Mouse (Mus musculus): ENCODE data around the gene Brsk1. TPM values are rescaled to one million over a fixed set of nuclear protein-coding genes. Genes with fewer than 3 reads are reported as not detected.

Gene Brsk1
- total and polyA plus RNA-seq, 3 experiments = 0.44 TPM; not detected in 2

DNA sequence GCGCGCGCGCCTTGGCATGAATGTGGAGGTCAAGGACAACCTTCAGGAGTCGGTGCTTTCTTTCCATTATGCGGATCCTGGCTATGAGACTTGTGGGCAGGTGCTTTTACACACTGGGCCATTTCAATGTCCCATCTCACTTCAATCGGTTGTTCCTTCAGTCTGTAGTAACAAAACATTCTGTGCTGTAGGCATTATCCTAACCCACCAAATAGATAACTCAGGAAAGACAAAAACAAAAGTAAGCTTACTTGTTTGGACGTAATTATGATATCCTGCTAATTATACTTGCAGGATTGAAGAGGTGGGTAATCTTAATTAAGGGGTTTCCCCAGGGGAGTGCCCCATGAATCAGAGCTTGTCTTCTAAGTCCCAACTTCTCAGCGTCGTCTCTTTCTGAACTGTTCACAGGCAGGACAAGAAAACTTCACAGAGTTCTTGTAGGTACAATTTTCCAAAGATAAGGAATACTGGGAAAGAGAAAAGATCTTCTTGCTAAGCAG lies 48.7 kb downstream of the Brsk1 start:
- Histone ChIP-seq H3K36me3 (replicated peaks) (peaks cover 25% of the 10 kb centered on the region), H3K4me3 (ENCODE audit: low read depth, low read length) (peak overlapping the region; percentile 66), H3K27me3 (ENCODE audit: insufficient read depth, low read length) (peaks cover 4% of the 10 kb centered on the region; the same call in 1 of the 2 replicates), H3K9me3 (replicated peaks) (no peaks in the 10 kb centered on the region), H3K4me1 (ENCODE audit: insufficient read depth, low read depth, low read length) (peaks cover 47% of the 10 kb centered on the region)
- TF ChIP-seq GATA2 (IDR thresholded peaks at IDR 0.05; ENCODE audit: borderline replicate concordance, low read depth, low read length) (no peak), TAL1 (conservative IDR thresholded peaks at IDR 0.05; ENCODE audit: low read depth, low read length) (no peak), POLR2AphosphoS5 (IDR thresholded peaks at IDR 0.05; ENCODE audit: insufficient replicate concordance, low read depth, low read length) (no peak), CTCF (IDR thresholded peaks at IDR 0.05; ENCODE audit: low read depth, low read length) (no peak), GATA1 (IDR thresholded peaks at IDR 0.05; ENCODE audit: borderline replicate concordance, low read length) (no peak)
- DNase-seq (ENCODE audit: low spot score) = no peak
- ATAC-seq (ENCODE audit: extremely low read depth, insufficient number of reproducible peaks, low FRiP score, poor library complexity, severe bottlenecking) = no peak

DNA sequence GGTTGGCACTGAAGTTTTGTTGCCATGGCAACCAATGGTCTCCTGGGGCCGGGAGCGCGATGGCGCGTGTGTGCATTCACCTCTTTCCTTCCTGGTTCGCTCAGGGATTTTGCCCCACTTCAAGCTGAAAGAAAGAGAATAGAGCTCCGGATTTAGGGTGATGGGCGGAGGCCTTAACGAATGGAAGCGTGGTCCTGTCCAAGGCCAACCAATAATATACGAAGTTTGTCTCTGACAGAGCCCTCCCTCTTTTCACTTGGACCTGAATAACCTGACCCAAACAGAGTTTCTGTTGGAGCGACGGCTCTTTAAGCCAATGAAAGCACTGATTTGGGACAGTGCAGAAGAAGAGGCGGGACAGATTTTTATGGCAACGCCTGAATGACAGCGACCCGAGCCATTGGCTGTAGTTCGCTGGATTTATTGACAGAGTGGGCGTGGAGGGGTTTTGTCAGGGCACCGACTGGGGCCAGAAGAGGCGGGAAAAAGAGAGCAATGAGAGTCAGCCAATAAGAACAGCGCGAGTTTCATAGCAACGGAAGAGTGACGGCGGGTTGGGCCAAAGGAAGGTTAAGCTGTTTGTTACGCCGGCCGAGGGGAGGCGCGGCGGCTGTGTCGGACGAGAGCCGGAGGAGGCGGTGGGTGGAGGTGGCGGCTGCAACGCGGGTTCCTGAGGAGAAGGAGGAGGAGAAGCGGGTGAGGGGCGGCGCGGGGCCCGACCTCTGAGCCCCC lies 49.3 kb downstream of the Brsk1 start, which contains the start of gene Kmt5c:
Kmt5c (plus strand) TSS at position 572 of the 732 bp plus-strand sequence.
- no peaks in the 10 kb centered on the region for H3K9me3 ChIP-seq (replicated peaks)
- ATAC-seq (ENCODE audit: extremely low read depth, insufficient number of reproducible peaks, low FRiP score, poor library complexity, severe bottlenecking) (peak; percentile 84), DNase-seq (ENCODE audit: low spot score) (peak; percentile 93)
- H3K27me3 ChIP-seq (ENCODE audit: insufficient read depth, low read length) = peaks cover 4% of the 10 kb centered on the region; the same call in 1 of the 2 replicates
- peak within 1 kb of the TSS; percentile 80 for H3K4me3 ChIP-seq (ENCODE audit: low read depth, low read length)
- TF ChIP-seq CTCF (IDR thresholded peaks at IDR 0.05; ENCODE audit: low read depth, low read length) (no peak), GATA1 (IDR thresholded peaks at IDR 0.05; ENCODE audit: borderline replicate concordance, low read length) (no peak)
- H3K36me3 ChIP-seq (replicated peaks) = peaks cover 31% of the 10 kb centered on the region
- peaks cover 53% of the 10 kb centered on the region for H3K4me1 ChIP-seq (ENCODE audit: insufficient read depth, low read depth, low read length)

DNA sequence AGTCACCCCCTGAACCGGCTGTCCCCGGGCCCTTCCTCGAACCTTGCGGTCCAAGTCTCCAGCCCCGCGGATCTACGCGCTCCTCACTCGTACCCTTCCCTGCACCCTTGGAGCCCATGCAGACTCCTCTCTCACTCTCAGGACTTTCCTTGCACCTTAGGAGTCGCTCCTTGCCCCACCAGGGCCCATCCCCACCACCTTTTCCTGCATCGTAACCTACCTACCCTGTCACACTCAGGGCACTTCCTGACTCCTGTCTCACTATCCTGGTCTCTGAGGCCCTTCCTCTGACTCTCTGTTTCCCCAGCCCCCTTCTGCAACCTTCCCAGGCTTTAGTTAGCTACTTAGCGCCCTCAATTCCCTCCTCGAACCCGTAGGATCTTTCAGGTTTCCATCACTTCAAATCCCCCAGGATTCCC lies 49.9 kb downstream of the Brsk1 start:
- DNase-seq (ENCODE audit: low spot score) = no peak

DNA sequence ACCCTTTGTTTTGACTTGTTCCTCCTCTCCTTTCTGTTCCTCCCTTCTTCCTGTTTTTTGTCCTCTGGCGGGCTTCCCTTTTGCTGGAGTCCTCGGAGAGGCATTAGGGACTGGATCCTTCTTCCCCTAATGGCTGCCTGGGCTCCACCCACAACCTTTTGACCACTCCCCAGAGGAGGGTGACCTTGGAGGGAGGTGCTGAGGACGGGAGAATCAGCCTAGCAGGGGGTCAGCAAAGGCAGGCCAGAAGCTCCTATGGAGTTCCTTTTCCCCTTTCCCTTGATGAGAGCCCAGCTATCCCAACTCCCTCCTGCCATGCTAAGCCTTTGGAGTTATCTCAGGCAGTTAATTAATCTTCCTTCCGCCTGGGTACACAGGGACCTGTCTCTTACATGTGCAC lies 50.7 kb downstream of the Brsk1 start:
- TF ChIP-seq GATA1 (IDR thresholded peaks at IDR 0.05; ENCODE audit: borderline replicate concordance, low read length) (no peak), GATA2 (IDR thresholded peaks at IDR 0.05; ENCODE audit: borderline replicate concordance, low read depth, low read length) (no peak), CTCF (IDR thresholded peaks at IDR 0.05; ENCODE audit: low read depth, low read length) (no peak), POLR2AphosphoS5 (IDR thresholded peaks at IDR 0.05; ENCODE audit: insufficient replicate concordance, low read depth, low read length) (no peak), TAL1 (conservative IDR thresholded peaks at IDR 0.05; ENCODE audit: low read depth, low read length) (no peak)
- Histone ChIP-seq H3K27me3 (ENCODE audit: insufficient read depth, low read length) (no peaks in the 10 kb centered on the region), H3K4me3 (ENCODE audit: low read depth, low read length) (peak overlapping the region; percentile 80), H3K36me3 (replicated peaks) (peaks cover 45% of the 10 kb centered on the region), H3K4me1 (ENCODE audit: insufficient read depth, low read depth, low read length) (peaks cover 65% of the 10 kb centered on the region), H3K9me3 (replicated peaks) (no peaks in the 10 kb centered on the region)
- peak; percentile 23 for ATAC-seq (ENCODE audit: extremely low read depth, insufficient number of reproducible peaks, low FRiP score, poor library complexity, severe bottlenecking)
- DNase-seq (ENCODE audit: low spot score) = peak; percentile 78

More for the DNA sequence above, 49.9 kb downstream of the Brsk1 start:
- TF ChIP-seq GATA2 (IDR thresholded peaks at IDR 0.05; ENCODE audit: borderline replicate concordance, low read depth, low read length) (no peak), POLR2AphosphoS5 (IDR thresholded peaks at IDR 0.05; ENCODE audit: insufficient replicate concordance, low read depth, low read length) (0 out of 2 replicates have a peak, but pooled peaks have one; percentile 37)
- no peaks in the 10 kb centered on the region for H3K9me3 ChIP-seq (replicated peaks)
- H3K4me3 ChIP-seq (ENCODE audit: low read depth, low read length) = peak overlapping the region; percentile 80
- no peak for ATAC-seq (ENCODE audit: extremely low read depth, insufficient number of reproducible peaks, low FRiP score, poor library complexity, severe bottlenecking)
- H3K36me3 ChIP-seq (replicated peaks) = peaks cover 36% of the 10 kb centered on the region
- no peaks in the 10 kb centered on the region for H3K27me3 ChIP-seq (ENCODE audit: insufficient read depth, low read length)
- H3K4me1 ChIP-seq (ENCODE audit: insufficient read depth, low read depth, low read length) = peaks cover 57% of the 10 kb centered on the region

DNA sequence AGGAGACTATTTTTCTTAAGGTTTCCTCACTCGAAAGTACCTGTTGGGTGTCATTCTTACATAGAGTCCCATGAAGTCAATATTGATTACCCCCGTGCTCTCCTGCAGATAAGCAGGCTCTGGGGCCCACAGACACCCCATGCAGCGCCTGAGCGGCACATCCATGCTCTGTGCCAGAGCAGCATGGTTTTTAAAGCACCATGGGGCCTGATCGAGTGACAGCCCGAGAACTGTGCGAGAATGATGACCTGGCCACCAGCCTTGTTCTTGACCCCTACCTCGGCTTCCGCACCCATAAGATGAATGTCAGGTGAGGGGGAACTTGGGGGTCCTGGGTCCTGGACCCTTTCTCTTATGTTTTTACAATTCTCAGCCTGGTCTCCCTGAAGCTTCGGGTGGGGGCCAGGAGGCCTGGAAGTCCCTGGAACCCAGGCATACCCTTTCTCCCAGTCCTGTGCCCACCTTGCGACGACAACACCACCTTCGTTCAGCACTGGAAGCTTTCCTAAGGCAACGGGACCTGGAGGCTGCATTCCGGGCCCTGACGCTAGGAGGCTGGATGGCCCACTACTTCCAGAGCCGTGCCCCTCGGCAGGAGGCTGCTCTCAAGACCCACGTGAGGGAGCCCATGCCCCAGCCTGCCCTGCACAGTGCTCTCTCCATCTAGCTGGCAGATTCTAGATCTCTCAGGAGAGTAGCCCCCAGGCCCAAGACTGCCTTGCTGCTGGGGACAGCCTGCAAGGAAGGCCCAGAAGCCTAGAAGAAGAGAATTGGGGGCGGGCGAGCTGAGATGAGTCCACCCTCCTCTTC lies 51.5 kb downstream of the Brsk1 start:
- Histone ChIP-seq H3K4me1 (ENCODE audit: insufficient read depth, low read depth, low read length) (peaks cover 73% of the 10 kb centered on the region), H3K4me3 (ENCODE audit: low read depth, low read length) (peak overlapping the region; percentile 80), H3K27me3 (ENCODE audit: insufficient read depth, low read length) (no peaks in the 10 kb centered on the region), H3K36me3 (replicated peaks) (peaks cover 52% of the 10 kb centered on the region), H3K9me3 (replicated peaks) (no peaks in the 10 kb centered on the region)
- no peak for DNase-seq (ENCODE audit: low spot score)
- TF ChIP-seq TAL1 (conservative IDR thresholded peaks at IDR 0.05; ENCODE audit: low read depth, low read length) (no peak), GATA2 (IDR thresholded peaks at IDR 0.05; ENCODE audit: borderline replicate concordance, low read depth, low read length) (no peak), GATA1 (IDR thresholded peaks at IDR 0.05; ENCODE audit: borderline replicate concordance, low read length) (no peak), CTCF (IDR thresholded peaks at IDR 0.05; ENCODE audit: low read depth, low read length) (no peak), POLR2AphosphoS5 (IDR thresholded peaks at IDR 0.05; ENCODE audit: insufficient replicate concordance, low read depth, low read length) (no peak)
- ATAC-seq (ENCODE audit: extremely low read depth, insufficient number of reproducible peaks, low FRiP score, poor library complexity, severe bottlenecking) = no peak

DNA sequence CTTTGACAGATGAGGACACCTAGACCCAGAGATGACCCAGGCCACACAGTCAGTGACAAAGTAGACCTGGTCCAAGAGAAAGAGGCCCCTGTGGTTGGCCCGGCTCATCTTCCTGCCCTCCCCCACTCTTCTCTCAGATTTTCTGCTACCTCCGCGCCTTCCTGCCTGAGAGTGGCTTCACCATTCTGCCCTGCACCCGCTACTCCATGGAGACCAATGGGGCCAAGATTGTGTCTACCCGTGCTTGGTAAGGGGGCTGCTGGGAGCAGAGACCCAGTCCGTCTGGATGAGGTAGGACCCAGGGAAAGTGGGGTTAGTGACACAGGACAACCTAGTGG lies 52.0 kb downstream of the Brsk1 start:
- peaks cover 57% of the 10 kb centered on the region for H3K36me3 ChIP-seq (replicated peaks)
- ATAC-seq (ENCODE audit: extremely low read depth, insufficient number of reproducible peaks, low FRiP score, poor library complexity, severe bottlenecking) (no peak), DNase-seq (ENCODE audit: low spot score) (no peak)
- no peak for TF ChIP-seq GATA1 (IDR thresholded peaks at IDR 0.05; ENCODE audit: borderline replicate concordance, low read length)
- no peak for TF ChIP-seq POLR2AphosphoS5 (IDR thresholded peaks at IDR 0.05; ENCODE audit: insufficient replicate concordance, low read depth, low read length)
- TF ChIP-seq GATA2 (IDR thresholded peaks at IDR 0.05; ENCODE audit: borderline replicate concordance, low read depth, low read length) = no peak
- no peak for TF ChIP-seq TAL1 (conservative IDR thresholded peaks at IDR 0.05; ENCODE audit: low read depth, low read length)
- TF ChIP-seq CTCF (IDR thresholded peaks at IDR 0.05; ENCODE audit: low read depth, low read length) = no peak
- no peaks in the 10 kb centered on the region for H3K9me3 ChIP-seq (replicated peaks)
- H3K4me3 ChIP-seq (ENCODE audit: low read depth, low read length) = peak overlapping the region; percentile 80; the same call in 1 of the 2 replicates
- H3K4me1 ChIP-seq (ENCODE audit: insufficient read depth, low read depth, low read length) = peaks cover 78% of the 10 kb centered on the region
- no peaks in the 10 kb centered on the region for H3K27me3 ChIP-seq (ENCODE audit: insufficient read depth, low read length)

Measured in G1E (cell line).